Mouse (Mus musculus) small intestine, adult 2 months (tissue): ENCODE results near the gene Kmt5b.

ENCODE experiments used
- CTCF ChIP-seq: fragments of 200-500 bp; IDR thresholded peaks from 2 replicates; pipeline ENCODE4 v1.5.1; 2012; ENCODE audit warnings: low read depth, mild to moderate bottlenecking, control low read depth, inconsistent platforms, low read length, moderate library complexity, mixed read lengths; ENCODE audit not compliant: insufficient replicate concordance, insufficient read length; ENCODE audit errors: extremely low read depth
- POLR2A ChIP-seq: fragments of 200-500 bp; IDR thresholded peaks from 2 replicates; pipeline ENCODE4 v1.6.1; 2012; ENCODE audit warnings: low read depth, mild to moderate bottlenecking, control low read depth, inconsistent platforms, low read length, moderate library complexity

GRCm38 (mm10) chr19:3845803-3846406 is 78.7 kb downstream of the Kmt5b start:
- TF ChIP-seq CTCF, result no peak
- TF ChIP-seq POLR2A, result no peak
